Mouse (Mus musculus): ENCODE measurements around the gene Kbtbd2. TPM values are rescaled to one million over a fixed set of nuclear protein-coding genes. Genes with fewer than 3 reads are reported as not detected.

Gene Kbtbd2
- total RNA-seq (2023): 95.0 TPM

DNA sequence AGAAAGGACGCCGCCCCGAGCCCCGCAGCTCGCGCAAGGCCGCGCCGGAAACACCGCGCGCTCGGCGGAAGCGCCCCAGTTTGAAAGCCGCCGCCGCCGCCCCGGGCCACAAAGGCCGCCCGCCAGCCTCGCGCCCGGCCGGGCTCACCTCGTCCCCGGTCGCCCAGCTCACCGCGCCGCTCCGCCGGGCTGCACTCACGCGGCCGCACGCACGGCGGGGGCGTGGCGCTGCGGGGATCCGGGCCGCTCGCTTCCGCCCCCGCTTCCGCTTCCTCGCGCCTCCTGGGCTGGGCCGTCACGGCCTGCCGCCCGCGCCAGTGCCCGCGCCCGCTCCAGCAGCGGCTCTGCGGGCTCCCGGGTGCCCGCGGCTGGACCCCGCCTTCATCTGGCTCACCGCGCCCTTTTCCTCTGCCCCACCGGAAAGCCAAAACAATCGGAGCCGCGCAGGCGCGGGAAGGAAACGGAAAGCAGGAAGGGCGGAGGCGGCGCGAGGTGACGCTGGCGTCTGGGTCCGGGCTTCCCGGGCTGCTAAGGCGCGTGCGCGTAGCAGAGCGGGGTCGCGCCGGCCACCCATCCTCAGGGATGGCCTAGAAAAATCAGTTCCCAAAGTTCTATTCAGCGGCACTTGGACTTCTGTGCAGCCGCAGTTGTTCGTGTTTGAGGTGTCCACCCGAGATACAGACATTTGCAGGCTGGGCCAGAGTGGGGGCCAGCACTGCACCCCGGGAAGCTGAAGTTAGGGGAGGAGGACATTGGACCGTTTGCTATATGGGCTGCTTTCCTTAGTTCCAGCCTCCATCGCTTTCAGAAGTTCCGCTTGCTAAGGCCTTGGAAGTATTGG is at the start of gene Kbtbd2:
Gene Kbtbd2 (minus strand): TSS at position 503 of the 841 bp plus-strand sequence.

DNA sequence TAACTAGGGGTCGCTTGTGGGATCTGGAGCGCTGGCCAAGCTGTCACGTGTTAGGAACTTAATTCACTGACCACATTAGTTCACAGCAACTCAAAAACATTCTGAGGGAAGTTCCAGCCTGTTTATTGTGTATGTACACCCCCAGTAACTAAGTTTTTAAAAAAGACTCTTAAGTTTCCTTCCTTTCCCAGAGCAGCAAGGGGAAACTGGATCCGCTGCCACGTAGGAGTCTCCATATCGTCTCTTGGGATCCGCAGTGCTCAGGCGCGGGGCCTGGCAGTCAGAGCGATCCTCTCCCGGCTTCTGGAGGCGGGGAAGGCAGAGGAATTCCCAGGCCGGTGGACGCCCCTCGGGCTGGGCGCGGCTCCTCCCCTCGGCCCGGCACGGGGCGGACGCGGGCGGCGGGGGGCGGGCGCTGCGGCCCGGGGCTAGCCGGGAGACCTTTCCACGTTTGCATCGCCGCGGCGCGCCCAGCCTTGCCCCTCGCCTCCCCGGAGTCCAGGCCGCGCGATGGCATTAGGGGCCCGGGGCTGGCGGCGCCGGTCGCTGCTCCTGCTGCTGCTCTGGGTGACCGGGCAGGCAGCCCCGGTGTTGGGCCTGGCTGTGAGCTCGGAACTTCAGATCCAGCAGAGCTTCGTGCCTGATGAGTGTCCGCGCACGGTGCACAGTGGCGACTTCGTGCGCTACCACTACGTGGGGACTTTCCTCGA is 34.2 kb upstream of the Kbtbd2 start, which contains the start of gene Fkbp9:
Gene Fkbp9 (plus strand): TSS at position 363 of the 710 bp plus-strand sequence.

Other genes with a start within 250 kb of the Kbtbd2 start
- not detected for gene Pde1c, start 228.7 kb downstream of the Kbtbd2 start, total RNA-seq (2023)
- gene Lsm5, start 93.1 kb downstream of the Kbtbd2 start, total RNA-seq (2023): 32.9 TPM
- gene Avl9, start 82.9 kb downstream of the Kbtbd2 start, total RNA-seq (2023): 94.9 TPM
- not detected for gene Fkbp9, start 34.2 kb upstream of the Kbtbd2 start, total RNA-seq (2023)
- 51.7 TPM for gene Nt5c3, start 126.1 kb upstream of the Kbtbd2 start, total RNA-seq (2023)
- 0.24 TPM for gene Vmn1r4, start 126.2 kb upstream of the Kbtbd2 start, total RNA-seq (2023)
- gene Vmn1r5, start 172.5 kb upstream of the Kbtbd2 start, total RNA-seq (2023): not detected
- gene Vmn1r6, start 199.4 kb upstream of the Kbtbd2 start, total RNA-seq (2023): not detected
- not detected for gene Vmn1r7, start 227.5 kb upstream of the Kbtbd2 start, total RNA-seq (2023)
- not detected for gene Vmn1r8, start 234.5 kb upstream of the Kbtbd2 start, total RNA-seq (2023)